Mouse (Mus musculus) hindbrain, embryonic 14.5 days (tissue): ENCODE measurements around the gene Parp12. TPM values are rescaled to one million over a fixed set of nuclear protein-coding genes. Genes with fewer than 3 reads are reported as not detected.

Source experiments
- ATAC-seq: fragments of 200-750 bp; cut with Nextera tagmentation; 2 replicates; pipeline ENCODE4 v1.8.0; 2017; ENCODE audit warnings: moderate number of reproducible peaks, mild to moderate bottlenecking, moderate TSS enrichment, moderate library complexity; ENCODE audit not compliant: low FRiP score
- DNase-seq: peaks from one replicate; pipeline ENCODE4 v3.0.0-alpha.2; 2015; ENCODE audit warnings: low spot score
- H3K27ac ChIP-seq: fragments of 300-500 bp; sonication (generic); 2 replicates; pipeline ENCODE4 v1.5.1; 2014; ENCODE audit warnings: mild to moderate bottlenecking, moderate library complexity
- H3K27me3 ChIP-seq: fragments of 300-500 bp; sonication (generic); 2 replicates; pipeline ENCODE4 v1.6.1; 2014; ENCODE audit warnings: mild to moderate bottlenecking, low read length, mixed read lengths; ENCODE audit not compliant: control insufficient read depth, insufficient read depth
- H3K36me3 ChIP-seq: fragments of 300-500 bp; sonication (generic); replicated peaks from 2 replicates; pipeline ENCODE4 v1.6.1; 2014; ENCODE audit not compliant: control insufficient read depth, insufficient read depth
- H3K4me1 ChIP-seq: fragments of 300-500 bp; sonication (generic); replicated peaks from 2 replicates; pipeline ENCODE4 v1.6.1; 2014; ENCODE audit warnings: antibody characterized with exemption, low read length, mixed read lengths; ENCODE audit not compliant: control insufficient read depth, insufficient read depth
- H3K4me2 ChIP-seq: fragments of 300-500 bp; sonication (generic); replicated peaks from 2 replicates; pipeline ENCODE4 v1.6.1; 2014; ENCODE audit warnings: mild to moderate bottlenecking, moderate library complexity
- H3K4me3 ChIP-seq: fragments of 300-500 bp; sonication (generic); replicated peaks from 2 replicates; pipeline ENCODE4 v1.5.1; 2014; ENCODE audit warnings: mild to moderate bottlenecking, low read length
- H3K9ac ChIP-seq: fragments of 300-500 bp; sonication (generic); 2 replicates; pipeline ENCODE4 v1.6.1; 2014
- H3K9me3 ChIP-seq: fragments of 300-500 bp; sonication (generic); 2 replicates; pipeline ENCODE4 v1.6.1; 2016; ENCODE audit warnings: low read length; ENCODE audit not compliant: control insufficient read depth
- WGBS: fragments of 180-500 bp; shearing (Covaris S2); extraction: QIAGEN DNeasy Blood & Tissue Kit; methylation state at CpG from one replicate; pipeline ENCODE4 v1.1.7; 2014; 5-methylcytosine and 5-hydroxymethylcytosine counted together
- polyA plus RNA-seq: library from polyadenylated mRNA; unstranded; fragments of >200 nt; fragmentation: Nextera tagmentation; extraction: Ambion mirVana; gene quantifications from 2 replicates; pipeline ENCODE4 v1.2.1, GENCODE M21; 2014

Parp12 gene
- polyA plus RNA-seq, 1 experiment from 2014 or later, result 3.3 TPM

DNA sequence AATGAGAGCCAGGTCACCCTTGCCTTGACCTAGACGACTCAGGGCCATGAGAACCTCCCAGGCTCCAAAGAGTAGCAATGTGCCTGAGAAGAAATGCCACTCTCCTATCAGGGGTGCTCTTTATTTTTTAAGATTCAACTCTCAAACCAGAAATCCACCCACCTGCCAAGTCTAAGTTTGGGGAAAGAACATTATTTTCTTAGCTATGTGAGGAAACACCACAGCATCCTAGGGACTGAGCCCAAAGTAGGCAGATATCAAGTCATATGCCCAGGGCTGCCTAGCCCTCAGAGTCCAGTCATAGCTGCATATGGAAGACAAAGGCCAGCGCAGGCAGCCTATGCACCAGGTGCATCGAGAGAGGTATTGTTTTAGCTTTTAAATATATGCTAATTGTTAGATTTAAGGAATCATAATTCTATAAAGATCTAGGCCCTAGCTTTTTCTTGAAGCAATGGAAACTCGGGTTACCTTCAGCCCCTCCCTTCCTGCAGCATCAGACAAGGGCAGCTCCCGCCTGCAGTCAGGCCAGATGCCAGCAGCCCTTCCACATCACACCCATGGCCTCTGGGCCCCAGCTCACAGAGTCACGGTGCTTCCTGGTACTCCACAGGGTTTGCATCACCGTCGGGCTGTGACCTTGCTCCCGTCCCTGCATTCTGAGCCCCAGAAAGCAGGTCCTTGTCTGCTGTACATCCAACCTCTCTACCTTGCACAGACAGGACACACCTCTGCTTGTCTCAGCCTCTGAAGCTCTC is 66.2 kb downstream of the Parp12 start:
- H3K4me2 ChIP-seq, result no peak overlapping the region
- ATAC-seq, result no peak

GRCm38 (mm10) chr6:39050836-39051235 is 67.3 kb downstream of the Parp12 start:
- Histone ChIP-seq H3K27me3 (no peaks in the 10 kb centered on the region), H3K9ac (no peak overlapping the region), H3K4me1 (peaks cover 6% of the 10 kb centered on the region; the same call in 1 of the 2 replicates), H3K36me3 (no peaks in the 10 kb centered on the region), H3K27ac (no peak overlapping the region), H3K4me3 (no peak overlapping the region), H3K4me2 (no peak overlapping the region), H3K9me3 (no peaks in the 10 kb centered on the region)
- DNase-seq (no peak), ATAC-seq (no peak)
- 80% methylated on average over 6 of the region's 6 CpGs for WGBS

More for the DNA sequence above, 66.2 kb downstream of the Parp12 start:
- no peak for DNase-seq
- Histone ChIP-seq H3K4me1 (peaks cover 6% of the 10 kb centered on the region; the same call in 1 of the 2 replicates), H3K9me3 (no peaks in the 10 kb centered on the region), H3K27ac (no peak overlapping the region), H3K4me3 (no peak overlapping the region), H3K9ac (no peak overlapping the region), H3K36me3 (no peaks in the 10 kb centered on the region), H3K27me3 (no peaks in the 10 kb centered on the region)
- 79% methylated on average over 9 of the region's 9 CpGs for WGBS

GRCm38 (mm10) chr6:39049141-39049540 is 69.0 kb downstream of the Parp12 start:
- Histone ChIP-seq H3K36me3 (no peaks in the 10 kb centered on the region), H3K27me3 (no peaks in the 10 kb centered on the region), H3K4me3 (no peak overlapping the region), H3K9me3 (no peaks in the 10 kb centered on the region), H3K27ac (no peak overlapping the region), H3K4me2 (no peak overlapping the region), H3K9ac (no peak overlapping the region), H3K4me1 (peaks cover 1% of the 10 kb centered on the region; the same call in 1 of the 2 replicates)
- 57% methylated on average over 5 of the region's 5 CpGs for WGBS
- ATAC-seq, result no peak
- no peak for DNase-seq

GRCm38 (mm10) chr6:39040451-39040850 is 77.7 kb downstream of the Parp12 start:
- DNase-seq (no peak), ATAC-seq (no peak)
- Histone ChIP-seq H3K27ac (no peak overlapping the region), H3K4me2 (no peak overlapping the region), H3K27me3 (no peaks in the 10 kb centered on the region), H3K9me3 (no peaks in the 10 kb centered on the region), H3K9ac (no peak overlapping the region), H3K4me1 (no peaks in the 10 kb centered on the region), H3K4me3 (no peak overlapping the region), H3K36me3 (no peaks in the 10 kb centered on the region)
- 86% methylated on average over 9 of the region's 9 CpGs for WGBS

Other genes starting within 250 kb of the Parp12 start
- gene Tbxas1, start 242.9 kb downstream of the Parp12 start, polyA plus RNA-seq, result 1.6 and 2.2 TPM in 2 replicates
- gene Hipk2, start 242.2 kb downstream of the Parp12 start, polyA plus RNA-seq, result 33.8 and 36.9 TPM in 2 replicates
- gene Kdm7a, start 88.4 kb upstream of the Parp12 start, polyA plus RNA-seq, result 5.5 TPM in 2 replicates